ENCODE assay signal across 10 mouse cellular contexts in the genomic region with DNA sequence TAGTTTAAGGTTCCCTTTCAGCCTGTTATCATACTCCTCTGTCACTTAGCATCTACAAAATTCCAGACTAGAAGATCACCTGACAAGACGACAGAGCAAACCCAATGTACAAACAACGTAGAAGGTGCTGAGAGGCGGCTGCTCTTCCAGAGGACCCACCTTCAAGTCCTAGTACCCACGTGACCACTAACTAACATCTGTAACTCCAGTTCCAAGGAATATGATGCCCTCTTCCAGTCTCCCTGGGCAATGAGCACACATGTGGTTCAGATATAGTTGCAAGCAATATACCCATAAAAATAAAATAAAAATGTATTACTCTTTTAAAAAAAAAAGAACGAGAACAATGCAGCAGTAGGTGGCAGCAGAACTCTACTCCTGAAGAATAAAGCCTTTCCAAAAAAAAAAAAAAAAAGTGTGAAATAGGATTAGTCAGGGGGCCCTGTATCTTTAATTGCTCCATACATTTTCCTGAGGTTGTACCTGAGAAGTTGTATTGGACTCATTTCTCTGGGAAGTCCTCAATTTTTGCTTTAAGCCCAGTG. TPM values are rescaled to one million over a fixed set of nuclear protein-coding genes. Genes with fewer than 3 reads are reported as not detected.
DNase-seq lines count a peak whose midpoint lies in the region; ATAC-seq and TF ChIP-seq lines count a peak whose summit lies in the region.
"Had no signal": no experiment of that assay in that cellular context is flagged by ENCODE, and none has a peak within 500 bp of the region (broad histone marks: within the 10 kb centered on the region; RNA-seq: fewer than 3 reads in every experiment).

No protein-coding gene starts in this region.

- no peak for TF ChIP-seq EP300 in lung, postnatal 0 days (IDR thresholded peaks at IDR 0.05)
- no peak for TF ChIP-seq EP300 in MEL (IDR thresholded peaks at IDR 0.05; ENCODE audit: low read depth in 1 of 2, low read length in 2 of 2)

- no peaks in the 10 kb centered on the region for H3K9me3 ChIP-seq in heart, embryonic 11.5 days (replicated peaks; ENCODE audit: control insufficient read depth, low read length)
- no peaks in the 10 kb centered on the region for H3K9me3 ChIP-seq in lung, postnatal 0 days (ENCODE audit: low read length)
- no peaks in the 10 kb centered on the region for H3K9me3 ChIP-seq in MEL (replicated peaks; ENCODE audit: insufficient read depth, low read length)
- H3K9me3 ChIP-seq: limb, embryonic 15.5 days had no signal

- no peak for TF ChIP-seq POLR2A in MEL (IDR thresholded peaks at IDR 0.05; ENCODE audit: control insufficient read depth in 1 of 2, insufficient read depth in 1 of 2, low read depth in 1 of 2, low read length in 2 of 2, poor library complexity in 1 of 2)

- DNase-seq in heart, postnatal 4 days: peak; percentile 26
- DNase-seq in lung, postnatal 0 days (ENCODE audit: low spot score): peak; percentile 52
- no peak for DNase-seq in lung, postnatal 25 days (ENCODE audit: low spot score)
- peak; percentile 10 for DNase-seq in MEL (ENCODE audit: low read depth, low spot score)
- peak; percentile 52 for DNase-seq in lung, postnatal 36 days
- no peak for DNase-seq in adrenal gland, postnatal 4 days (ENCODE audit: low spot score in 2 of 2)

- peak; percentile 64 for TF ChIP-seq RAD21 in MEL (IDR thresholded peaks at IDR 0.05; ENCODE audit: low read depth, low read length)

- WGBS in heart, embryonic 11.5 days (ENCODE audit: insufficient replicate concordance): 43% methylated on average over 5 of the region's 5 CpGs
- WGBS in lung, postnatal 0 days: 36% methylated on average over 5 of the region's 5 CpGs

- no peaks in the 10 kb centered on the region for H3K36me3 ChIP-seq in heart, embryonic 11.5 days (ENCODE audit: control insufficient read depth, insufficient read depth, low read length)
- H3K36me3 ChIP-seq in lung, postnatal 0 days (ENCODE audit: insufficient read depth, low read length): no peaks in the 10 kb centered on the region
- H3K36me3 ChIP-seq in MEL (ENCODE audit: control insufficient read depth in 1 of 2, insufficient read depth in 2 of 2, low read length in 2 of 2): no peaks in the 10 kb centered on the region
- H3K36me3 ChIP-seq: limb, embryonic 15.5 days had no signal

- TF ChIP-seq CTCF in lung, postnatal 0 days (IDR thresholded peaks at IDR 0.05): peak; percentile 64
- peak in 1 of 3 experiments; percentile 40; a peak in 2 of 6 replicates for TF ChIP-seq CTCF in MEL (IDR thresholded peaks at IDR 0.05 in 2 of 3, conservative IDR thresholded peaks at IDR 0.05 in 1 of 3; ENCODE audit: control insufficient read depth in 1 of 3, insufficient read depth in 1 of 3, low read depth in 2 of 3, low read length in 3 of 3, poor library complexity in 1 of 3, severe bottlenecking in 1 of 3)

- H3K9ac ChIP-seq in heart, embryonic 11.5 days (ENCODE audit: low read depth, low read length): no peak overlapping the region
- H3K9ac ChIP-seq in lung, postnatal 0 days (replicated peaks; ENCODE audit: low read depth): no peak overlapping the region
- H3K9ac ChIP-seq in MEL (ENCODE audit: control insufficient read depth, low read depth, low read length, poor library complexity, severe bottlenecking): no peak overlapping the region
- H3K9ac ChIP-seq: limb, embryonic 15.5 days had no signal

- ATAC-seq in heart, embryonic 11.5 days (replicated peaks; ENCODE audit: insufficient number of reproducible peaks, low FRiP score, low TSS enrichment): no peak
- no peak for ATAC-seq in lung, postnatal 0 days
- ATAC-seq in activated CD4-positive, CD25-positive, alpha-beta regulatory T cell, adult 4 months: no peak

- H3K4me1 ChIP-seq in heart, embryonic 11.5 days (ENCODE audit: control insufficient read depth, insufficient read depth, low read length): no peaks in the 10 kb centered on the region; the same call in 1 of the 2 replicates
- no peaks in the 10 kb centered on the region for H3K4me1 ChIP-seq in lung, postnatal 0 days (ENCODE audit: insufficient read depth, low read depth, low read length)
- H3K4me1 ChIP-seq in MEL (ENCODE audit: control insufficient read depth in 1 of 2, insufficient read depth in 2 of 2, low read length in 2 of 2): no peaks in the 10 kb centered on the region

- no peak overlapping the region for H3K4me2 ChIP-seq in heart, embryonic 11.5 days
- H3K4me2 ChIP-seq in lung, postnatal 0 days (replicated peaks; ENCODE audit: low read depth, low read length): no peak overlapping the region
- H3K4me2 ChIP-seq: limb, embryonic 15.5 days had no signal

- H3K27ac ChIP-seq in heart, embryonic 11.5 days (ENCODE audit: low read depth, low read length): no peak overlapping the region
- H3K27ac ChIP-seq in lung, postnatal 0 days (ENCODE audit: low read length): no peak overlapping the region
- H3K27ac ChIP-seq in MEL (ENCODE audit: control insufficient read depth, low read depth, low read length): no peak overlapping the region
- H3K27ac ChIP-seq: limb, embryonic 15.5 days had no signal

- no peaks in the 10 kb centered on the region for H3K79me2 ChIP-seq in MEL (ENCODE audit: control insufficient read depth, insufficient read depth, low read length, poor library complexity)

- H3K27me3 ChIP-seq in heart, embryonic 11.5 days (ENCODE audit: control insufficient read depth, insufficient read depth, low read length): no peaks in the 10 kb centered on the region
- no peaks in the 10 kb centered on the region for H3K27me3 ChIP-seq in lung, postnatal 0 days (replicated peaks; ENCODE audit: insufficient read depth, low read length)
- H3K27me3 ChIP-seq in MEL (ENCODE audit: control insufficient read depth in 1 of 2, insufficient read depth in 2 of 2, low read length in 2 of 2): peaks cover 0 to 6% of the 10 kb centered on the region in 2 experiments; a peak in 2 of 4 replicates
- H3K27me3 ChIP-seq: limb, embryonic 15.5 days had no signal

- no peak overlapping the region for H3K4me3 ChIP-seq in heart, embryonic 11.5 days (ENCODE audit: low read depth, low read length)
- H3K4me3 ChIP-seq in lung, postnatal 0 days (ENCODE audit: low read depth, low read length): no peak overlapping the region
- no peak overlapping the region for H3K4me3 ChIP-seq in MEL (ENCODE audit: control insufficient read depth in 1 of 2, insufficient read depth in 1 of 2, low read depth in 2 of 2, low read length in 2 of 2)
- H3K4me3 ChIP-seq: erythroblast, embryonic 14.5 days; limb, embryonic 15.5 days had no signal

TF ChIP-seq in MEL, 35 proteins besides CTCF, POLR2A, EP300 and RAD21:
- TF ChIP-seq ELF1 (IDR thresholded peaks at IDR 0.05; ENCODE audit: low read depth, low read length) (no peak), POLR2AphosphoS5 (IDR thresholded peaks at IDR 0.05; ENCODE audit: borderline replicate concordance, low read depth, low read length) (no peak), ZC3H11A (IDR thresholded peaks at IDR 0.05; ENCODE audit: low read depth, low read length) (peak; percentile 19; the same call in 1 of the 2 replicates), SMC3 (IDR thresholded peaks at IDR 0.05; ENCODE audit: low read depth, low read length) (peak; percentile 22; the same call in 1 of the 2 replicates), ZNF384 (IDR thresholded peaks at IDR 0.05; ENCODE audit: low read depth, low read length) (peak; percentile 94)

RNA-seq across cellular contexts. Expression of a gene that starts 27.8 kb away (rescaled TPM):
- 10 to 100 TPM; 14.3 to 15.0 TPM for total RNA-seq in heart, postnatal 4 days (2021)
- 8.3 and 10.2 TPM in 2 replicates for polyA plus RNA-seq in heart, embryonic 11.5 days (2014; fragmentation: Nextera tagmentation; extraction: Ambion mirVana)
- 5.4 and 6.2 TPM in 2 replicates for polyA plus RNA-seq in lung, postnatal 0 days (2015; fragmentation: Nextera tagmentation; extraction: Ambion mirVana)
- total RNA-seq in MEL (2012; rRNA removed): 11.8 and 12.7 TPM in 2 replicates
- polyA plus RNA-seq in MEL (2012; ENCODE audit: insufficient read depth in 1 of 2, insufficient read length in 2 of 2, low read depth in 1 of 2, low replicate concordance in 2 of 2, missing spikeins in 1 of 2): 10 to 100 TPM in 1 of 2 experiments, not detected in 1; 18.0 TPM
- 10 to 100 TPM; 26.2 to 26.5 TPM for total RNA-seq in adrenal gland, postnatal 4 days (2021)
- polyA plus RNA-seq in activated CD4-positive, CD25-positive, alpha-beta regulatory T cell, adult 4 months (2017; shearing (Covaris generic)): 10 to 100 TPM; 14.1 to 14.8 TPM

RNA-seq across cellular contexts. Expression of a gene that starts 56.7 kb away (rescaled TPM):
- total RNA-seq in heart, postnatal 4 days (2021): 10 to 100 TPM; 44.8 to 48.7 TPM
- 44.9 and 47.2 TPM in 2 replicates for polyA plus RNA-seq in heart, embryonic 11.5 days (2014; fragmentation: Nextera tagmentation; extraction: Ambion mirVana)
- 31.3 and 34.6 TPM in 2 replicates for polyA plus RNA-seq in lung, postnatal 0 days (2015; fragmentation: Nextera tagmentation; extraction: Ambion mirVana)
- total RNA-seq in MEL (2012; rRNA removed): 30.6 and 31.2 TPM in 2 replicates
- polyA plus RNA-seq in MEL (2012; ENCODE audit: insufficient read depth in 1 of 2, insufficient read length in 2 of 2, low read depth in 1 of 2, low replicate concordance in 2 of 2, missing spikeins in 1 of 2): 10 to 100 TPM in 1 of 2 experiments, not detected in 1; 22.4 TPM
- total RNA-seq in adrenal gland, postnatal 4 days (2021): 10 to 100 TPM; 30.9 to 41.7 TPM
- 1 to 10 TPM; 2.4 to 2.5 TPM for polyA plus RNA-seq in activated CD4-positive, CD25-positive, alpha-beta regulatory T cell, adult 4 months (2017; shearing (Covaris generic))

RNA-seq across cellular contexts. Expression of a gene that starts 56.7 kb away (rescaled TPM):
- total RNA-seq in heart, postnatal 4 days (2021): under 1 TPM; 0.09 to 0.41 TPM
- polyA plus RNA-seq in heart, embryonic 11.5 days (2014; fragmentation: Nextera tagmentation; extraction: Ambion mirVana): 0.14 TPM in 1 of 2 replicates, not detected in the other
- 0.05 and 0.06 TPM in 2 replicates for polyA plus RNA-seq in lung, postnatal 0 days (2015; fragmentation: Nextera tagmentation; extraction: Ambion mirVana)
- under 0.01 TPM in 1 of 2 replicates, not detected in the other for total RNA-seq in MEL (2012; rRNA removed)
- not detected for polyA plus RNA-seq in MEL (2012; ENCODE audit: insufficient read depth in 1 of 2, insufficient read length in 2 of 2, low read depth in 1 of 2, low replicate concordance in 2 of 2, missing spikeins in 1 of 2)
- under 1 TPM; 0.17 to 0.31 TPM for total RNA-seq in adrenal gland, postnatal 4 days (2021)
- polyA plus RNA-seq in activated CD4-positive, CD25-positive, alpha-beta regulatory T cell, adult 4 months (2017; shearing (Covaris generic)): not detected
- polyA plus RNA-seq: erythroblast, embryonic 14.5 days had no signal

Comparison
In these comparisons a context has a peak if more than half of its experiments do, and no peak if none do; other contexts are left out.
1. DNase-seq: peak in heart, postnatal 4 days (single experiment), lung, postnatal 0 days (single experiment), MEL (single experiment) and lung, postnatal 36 days (single experiment); none in lung, postnatal 25 days (single experiment) and adrenal gland, postnatal 4 days (0 of 2).